15 mouse cellular contexts compared by ENCODE assay signal in the genomic region with DNA sequence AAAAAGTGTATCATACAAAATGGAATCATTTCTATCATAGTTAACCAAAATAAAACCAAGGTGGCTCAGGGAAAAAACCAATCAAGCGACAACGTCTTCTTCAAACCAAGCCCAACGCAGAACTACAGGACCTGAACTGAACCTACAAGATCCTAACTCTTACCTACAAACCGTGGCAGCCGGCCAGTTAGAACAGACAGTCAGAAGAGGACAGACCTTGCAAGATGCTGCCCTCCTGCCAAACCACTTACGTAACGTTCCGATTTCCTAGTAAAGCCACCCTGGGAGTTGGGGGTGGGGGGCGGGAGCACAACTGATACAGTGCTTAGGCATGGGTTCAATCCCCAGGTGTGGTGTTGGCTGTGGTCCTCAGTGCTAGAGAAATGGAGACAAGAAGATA. TPM values are rescaled to one million over a fixed set of nuclear protein-coding genes. Genes with fewer than 3 reads are reported as not detected.
A peak's percentile ranks its signal among the peaks of the same experiment; 100 is the strongest.
DNase-seq lines count a peak whose midpoint lies in the region; ATAC-seq and TF ChIP-seq lines count a peak whose summit lies in the region.
"Had no signal": no experiment of that assay in that cellular context is flagged by ENCODE, and none has a peak within 500 bp of the region (broad histone marks: within the 10 kb centered on the region; RNA-seq: fewer than 3 reads in every experiment).

No protein-coding gene starts in this region.

- no peak for TF ChIP-seq CTCF in hindbrain, postnatal 0 days (IDR thresholded peaks at IDR 0.05; ENCODE audit: low read depth)

- ATAC-seq in kidney, embryonic 14.5 days (ENCODE audit: low FRiP score, low TSS enrichment) = no peak
- ATAC-seq in hindbrain, postnatal 0 days = no peak
- no peak for ATAC-seq in erythroblast, adult 5-6 weeks (replicated peaks; ENCODE audit: low FRiP score, poor library complexity, severe bottlenecking)

- WGBS in kidney, embryonic 14.5 days = 95% methylated on average over 9 of the region's 9 CpGs
- WGBS in hindbrain, postnatal 0 days = 88% methylated on average over 9 of the region's 9 CpGs

- no peak overlapping the region for H3K27ac ChIP-seq in kidney, embryonic 14.5 days (ENCODE audit: low read depth, low read length)
- no peak overlapping the region for H3K27ac ChIP-seq in hindbrain, postnatal 0 days
- H3K27ac ChIP-seq: embryonic facial prominence, embryonic 13.5 days; forebrain, embryonic 12.5 days; layer of hippocampus, adult 2 months; midbrain, embryonic 12.5 days had no signal

- H3K4me3 ChIP-seq in kidney, embryonic 14.5 days (ENCODE audit: low read length) = no peak overlapping the region
- H3K4me3 ChIP-seq in hindbrain, postnatal 0 days (ENCODE audit: low read length) = no peak overlapping the region
- H3K4me3 ChIP-seq: embryonic facial prominence, embryonic 13.5 days; forebrain, embryonic 12.5 days; layer of hippocampus, adult 2 months; midbrain, embryonic 12.5 days; myocyte had no signal

- no peaks in the 10 kb centered on the region for H3K4me1 ChIP-seq in kidney, embryonic 14.5 days (ENCODE audit: control insufficient read depth, insufficient read depth, low read length)
- no peaks in the 10 kb centered on the region for H3K4me1 ChIP-seq in hindbrain, postnatal 0 days (ENCODE audit: insufficient read depth, low read length)
- H3K4me1 ChIP-seq: embryonic facial prominence, embryonic 13.5 days; forebrain, embryonic 12.5 days; midbrain, embryonic 12.5 days had no signal

- H3K36me3 ChIP-seq in kidney, embryonic 14.5 days (ENCODE audit: control insufficient read depth, insufficient read depth, low read length) = no peaks in the 10 kb centered on the region
- no peaks in the 10 kb centered on the region for H3K36me3 ChIP-seq in hindbrain, postnatal 0 days (ENCODE audit: insufficient read depth, low read length)
- H3K36me3 ChIP-seq: embryonic facial prominence, embryonic 13.5 days; midbrain, embryonic 12.5 days had no signal

- H3K9ac ChIP-seq in kidney, embryonic 14.5 days (ENCODE audit: low read depth, low read length) = no peak overlapping the region
- H3K9ac ChIP-seq in hindbrain, postnatal 0 days (replicated peaks; ENCODE audit: low read length) = no peak overlapping the region
- H3K9ac ChIP-seq: embryonic facial prominence, embryonic 13.5 days; forebrain, embryonic 12.5 days; midbrain, embryonic 12.5 days had no signal

- H3K27me3 ChIP-seq in kidney, embryonic 14.5 days (ENCODE audit: control insufficient read depth, insufficient read depth, low read length) = no peaks in the 10 kb centered on the region
- no peaks in the 10 kb centered on the region for H3K27me3 ChIP-seq in hindbrain, postnatal 0 days (ENCODE audit: insufficient read depth, low read length)
- H3K27me3 ChIP-seq: embryonic facial prominence, embryonic 13.5 days; forebrain, embryonic 12.5 days; midbrain, embryonic 12.5 days had no signal

- no peak overlapping the region for H3K4me2 ChIP-seq in kidney, embryonic 14.5 days (replicated peaks; ENCODE audit: low read depth, low read length)
- H3K4me2 ChIP-seq in hindbrain, postnatal 0 days (ENCODE audit: low read depth, low read length) = no peak overlapping the region
- H3K4me2 ChIP-seq: embryonic facial prominence, embryonic 13.5 days; forebrain, embryonic 12.5 days; midbrain, embryonic 12.5 days had no signal

- DNase-seq in kidney, adult 18-20 months = peak; percentile 28
- DNase-seq in adipocyte (ENCODE audit: low spot score) = peak; percentile 98
- DNase-seq in adrenal gland, postnatal 14 days = peak; percentile 78
- peak; percentile 41 to 54 for DNase-seq in cerebellum, postnatal 36 days
- no peak for DNase-seq in hindbrain, postnatal 0 days (ENCODE audit: low spot score)
- DNase-seq: heart, postnatal 10 days; liver; right cerebral cortex, postnatal 14 days had no signal

- H3K9me3 ChIP-seq in kidney, embryonic 14.5 days (ENCODE audit: control insufficient read depth, low read length) = no peaks in the 10 kb centered on the region
- H3K9me3 ChIP-seq in hindbrain, postnatal 0 days (ENCODE audit: low read length) = no peaks in the 10 kb centered on the region
- H3K9me3 ChIP-seq: embryonic facial prominence, embryonic 13.5 days; forebrain, embryonic 12.5 days; midbrain, embryonic 12.5 days had no signal

RNA-seq across cellular contexts. Expression of a gene that starts 33.5 kb away (rescaled TPM):
- polyA plus RNA-seq in kidney, embryonic 14.5 days (2014; fragmentation: Nextera tagmentation; extraction: Ambion mirVana) = 91.6 and 116 TPM in 2 replicates
- 97.8 and 131 TPM in 2 replicates for total RNA-seq in adrenal gland, postnatal 14 days (2021)
- total RNA-seq in hindbrain, postnatal 0 days (2014; rRNA removed) = 67.0 and 85.9 TPM in 2 replicates
- polyA plus RNA-seq in hindbrain, postnatal 0 days (2015; fragmentation: Nextera tagmentation; extraction: Ambion mirVana) = 113 and 125 TPM in 2 replicates
- 15.8 and 21.9 TPM in 2 replicates for total RNA-seq in erythroblast, adult 5-6 weeks (2015; ENCODE audit: low replicate concordance)
- total RNA-seq in erythroblast, adult 5-6 weeks (2017; ENCODE audit: low replicate concordance) = 12.1 and 18.7 TPM in 2 replicates
